Mouse (Mus musculus) ES-E14 (cell line): ENCODE measurements around the gene Fbxl16. TPM values are rescaled to one million over a fixed set of nuclear protein-coding genes. Genes with fewer than 3 reads are reported as not detected.

Experiments used
- DNase-seq: peaks from one replicate; pipeline ENCODE4 v3.0.0-alpha.2; 2013; ENCODE audit warnings: low read depth, low spot score
- H3K27ac ChIP-seq: 2 replicates; pipeline ENCODE4 v1.5.1; 2012; ENCODE audit warnings: low read depth, mild to moderate bottlenecking, low read length, moderate library complexity, mixed read lengths; ENCODE audit not compliant: poor library complexity, insufficient read depth, severe bottlenecking
- H3K36me3 ChIP-seq: 2 replicates; pipeline ENCODE4 v1.6.1; 2012; ENCODE audit warnings: mild to moderate bottlenecking, low read length, moderate library complexity, mixed read lengths; ENCODE audit not compliant: control insufficient read depth, poor library complexity, insufficient read depth, severe bottlenecking
- H3K4me1 ChIP-seq, 2 experiments: fragments of 150-350 bp in 1 of 2; sonication (generic) in 1 of 2; 2 replicates each; pipeline ENCODE4 v1.6.1; 2012; ENCODE audit warnings: low read length in 2 of 2, mild to moderate bottlenecking in 1 of 2, mixed read lengths in 1 of 2; ENCODE audit not compliant: control insufficient read depth in 2 of 2, insufficient read depth in 2 of 2, poor library complexity in 1 of 2
- H3K4me3 ChIP-seq, 2 experiments: fragments of 150-350 bp in 1 of 2; sonication (generic) in 1 of 2; 2 replicates each; pipeline ENCODE4 v1.5.1; 2012; ENCODE audit warnings: low read length in 2 of 2, low read depth in 1 of 2, mild to moderate bottlenecking in 1 of 2, mixed read lengths in 1 of 2; ENCODE audit not compliant: insufficient read depth in 1 of 2, poor library complexity in 1 of 2, severe bottlenecking in 1 of 2
- H3K9ac ChIP-seq: 2 replicates; pipeline ENCODE4 v1.6.1; 2012; ENCODE audit warnings: low read depth, mild to moderate bottlenecking, low read length, mixed read lengths; ENCODE audit not compliant: poor library complexity, insufficient read depth, severe bottlenecking
- H3K9me3 ChIP-seq: fragments of 150-350 bp; sonication (generic); 2 replicates; pipeline ENCODE4 v1.6.1; 2012; ENCODE audit warnings: low read depth, mild to moderate bottlenecking, low read length; ENCODE audit not compliant: control insufficient read depth, insufficient read depth
- CHD2 ChIP-seq: IDR thresholded peaks from 2 replicates; pipeline ENCODE4 v1.6.1; 2014; ENCODE audit warnings: mild to moderate bottlenecking, low read depth, low read length, inconsistent platforms
- HCFC1 ChIP-seq: IDR thresholded peaks from 2 replicates; pipeline ENCODE4 v1.6.1; 2012; ENCODE audit warnings: low read length, inconsistent platforms, borderline replicate concordance; ENCODE audit not compliant: insufficient read depth
- MAFK ChIP-seq: IDR thresholded peaks from 2 replicates; pipeline ENCODE4 v1.6.1; 2014; ENCODE audit warnings: mild to moderate bottlenecking, low read depth, low read length, inconsistent platforms; ENCODE audit not compliant: insufficient read depth
- ZC3H11A ChIP-seq: IDR thresholded peaks from 2 replicates; pipeline ENCODE4 v1.6.1; 2012; ENCODE audit warnings: low read depth, mild to moderate bottlenecking, inconsistent platforms, low read length, borderline replicate concordance
- ZNF384 ChIP-seq: IDR thresholded peaks from 2 replicates; pipeline ENCODE4 v1.6.1; 2012; ENCODE audit warnings: low read depth, low read length, inconsistent platforms
- in situ Hi-C, 2 experiments: fragments of 600-800 bp; cut with MboI; formaldehyde crosslinking; loops; one replicate each; pipeline ENCODE4 v1.15.1; 2025; ENCODE audit warnings: low sequenced_read_pairs in 2 of 2, inconsistent platforms in 1 of 2; ENCODE audit not compliant: unreplicated experiment in 2 of 2
- total RNA-seq: library from RNA; depleted of rRNA; stranded (reverse); fragments of 300-350 nt; gene quantifications from 2 replicates; pipeline ENCODE4 v1.2.3, GENCODE M21; 2012

Gene Fbxl16
- total RNA-seq, 1 experiment = 1.7 TPM

GRCm38 (mm10) chr17:25786781-25787504 lies 21.9 kb upstream of the Fbxl16 start:
- in situ Hi-C loops = no loop called here
- peaks cover 3 to 8% of the 10 kb centered on the region in 2 experiments; a peak in 1 of 4 replicates for H3K4me1 ChIP-seq

DNA sequence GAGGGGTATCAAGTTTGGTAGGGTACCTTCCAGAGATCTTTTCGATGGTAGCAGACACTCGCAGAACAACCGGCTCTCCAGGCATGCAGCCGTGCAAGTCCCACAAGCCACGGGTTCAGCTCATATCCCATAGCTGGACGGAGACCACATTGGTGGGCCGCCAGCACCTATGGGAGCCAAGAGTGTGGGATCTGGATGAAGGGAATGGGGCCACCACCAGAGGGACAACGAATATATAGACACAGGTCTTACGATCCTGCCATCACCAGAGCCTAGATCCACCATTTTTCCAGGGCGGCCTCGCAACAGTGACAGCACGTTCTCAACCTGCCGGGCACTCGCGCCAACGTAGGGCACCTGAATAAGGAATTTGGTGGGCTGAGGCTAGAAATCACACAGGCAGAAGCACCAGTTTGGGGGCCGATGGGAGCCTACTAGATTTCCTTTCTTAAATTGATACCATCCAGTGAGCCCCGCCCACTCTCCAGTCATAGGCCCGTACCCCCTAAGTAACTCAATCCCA lies 17.5 kb upstream of the Fbxl16 start:
- H3K9me3 ChIP-seq = no peaks in the 10 kb centered on the region
- H3K36me3 ChIP-seq = peaks cover 4% of the 10 kb centered on the region; the same call in 1 of the 2 replicates
- H3K27ac ChIP-seq = no peak overlapping the region
- TF ChIP-seq CHD2 (no peak), ZNF384 (no peak), HCFC1 (no peak), MAFK (no peak), ZC3H11A (no peak)
- DNase-seq = no peak
- peaks cover 0 to 10% of the 10 kb centered on the region in 2 experiments; a peak in 1 of 4 replicates for H3K4me1 ChIP-seq
- peak overlapping the region; percentile 72 to 88 for H3K4me3 ChIP-seq
- peak overlapping the region; percentile 74 for H3K9ac ChIP-seq
- in situ Hi-C loops = no loop called here

More at GRCm38 (mm10) chr17:25786781-25787504, 21.9 kb upstream of the Fbxl16 start:
- TF ChIP-seq CHD2 = no peak
- no peak for TF ChIP-seq ZNF384
- TF ChIP-seq ZC3H11A = no peak
- no peak for TF ChIP-seq MAFK
- TF ChIP-seq HCFC1 = no peak
- Histone ChIP-seq H3K36me3 (peaks cover 16% of the 10 kb centered on the region), H3K27ac (no peak overlapping the region), H3K9ac (no peak overlapping the region), H3K4me3 (no peak overlapping the region), H3K9me3 (no peaks in the 10 kb centered on the region)
- DNase-seq = no peak

- peaks cover 0 to 10% of the 10 kb centered on the region in 2 experiments; a peak in 1 of 4 replicates for H3K4me1 ChIP-seq
- peaks cover 4% of the 10 kb centered on the region; the same call in 1 of the 2 replicates for H3K36me3 ChIP-seq
- no peak for DNase-seq
- no peak overlapping the region for H3K27ac ChIP-seq
- H3K9ac ChIP-seq = peak overlapping the region; percentile 74
- TF ChIP-seq ZNF384 (no peak), MAFK (no peak), CHD2 (peak; percentile 50; the same call in 1 of the 2 replicates), HCFC1 (peak; percentile 84)
- peak overlapping the region; percentile 72 to 88 for H3K4me3 ChIP-seq
- H3K9me3 ChIP-seq = no peaks in the 10 kb centered on the region
- in situ Hi-C loops = no loop called here
These were observed 16.9 kb upstream of the Fbxl16 start for GRCm38 (mm10) chr17:25791843-25792527.

GRCm38 (mm10) chr17:25792615-25793014 lies 16.3 kb upstream of the Fbxl16 start, which contains the start of gene Fam173a:
Gene Fam173a (minus strand): TSS chr17:25792901.
- Histone ChIP-seq H3K27ac (no peak within 1 kb of the TSS), H3K36me3 (peaks cover 4% of the 10 kb centered on the region; the same call in 1 of the 2 replicates), H3K4me1 (peaks cover 2 to 10% of the 10 kb centered on the region in 2 experiments; a peak in 2 of 4 replicates), H3K9me3 (no peaks in the 10 kb centered on the region), H3K9ac (peak within 1 kb of the TSS; percentile 74), H3K4me3 (peak within 1 kb of the TSS; percentile 72 to 88)
- in situ Hi-C loops = no loop called here
- no peak for TF ChIP-seq ZC3H11A
- no peak for TF ChIP-seq MAFK
- no peak for TF ChIP-seq HCFC1
- no peak for TF ChIP-seq CHD2
- no peak for TF ChIP-seq ZNF384
- DNase-seq = no peak
